Mouse (Mus musculus) stomach, embryonic 16.5 days (tissue): Measurements from ENCODE around the gene Cpa1. TPM values are rescaled to one million over a fixed set of nuclear protein-coding genes. Genes with fewer than 3 reads are reported as not detected.
A peak's percentile ranks its signal among the peaks of the same experiment; 100 is the strongest.

ENCODE experiments used
- ATAC-seq: fragments of 200-750 bp; cut with Nextera tagmentation; 2 replicates; pipeline ENCODE4 v1.8.0; 2017; ENCODE audit warnings: moderate number of reproducible peaks, moderate TSS enrichment; ENCODE audit not compliant: insufficient read depth, low FRiP score
- H3K27ac ChIP-seq: fragments of 300-500 bp; sonication (generic); 2 replicates; pipeline ENCODE4 v1.5.1; 2014; ENCODE audit warnings: low read length
- H3K27me3 ChIP-seq: fragments of 300-500 bp; sonication (generic); 2 replicates; pipeline ENCODE4 v1.6.1; 2014; ENCODE audit warnings: low read length, control low read depth, mixed read lengths; ENCODE audit not compliant: control insufficient read depth, insufficient read depth
- H3K36me3 ChIP-seq: fragments of 300-500 bp; sonication (generic); 2 replicates; pipeline ENCODE4 v1.6.1; 2014; ENCODE audit warnings: low read length; ENCODE audit not compliant: control insufficient read depth, insufficient read depth
- H3K4me1 ChIP-seq: fragments of 300-500 bp; sonication (generic); 2 replicates; pipeline ENCODE4 v1.6.1; 2014; ENCODE audit warnings: low read length, control low read depth, mixed read lengths; ENCODE audit not compliant: control insufficient read depth, insufficient read depth
- H3K4me2 ChIP-seq: fragments of 300-500 bp; sonication (generic); 2 replicates; pipeline ENCODE4 v1.6.1; 2014; ENCODE audit warnings: low read depth, low read length, mixed read lengths
- H3K4me3 ChIP-seq: fragments of 300-500 bp; sonication (generic); replicated peaks from 2 replicates; pipeline ENCODE4 v1.5.1; 2014; ENCODE audit warnings: mild to moderate bottlenecking, low read length
- H3K9ac ChIP-seq: fragments of 300-500 bp; sonication (generic); 2 replicates; pipeline ENCODE4 v1.6.1; 2014; ENCODE audit warnings: low read length
- H3K9me3 ChIP-seq: fragments of 300-500 bp; sonication (generic); replicated peaks from 2 replicates; pipeline ENCODE4 v1.6.1; 2016; ENCODE audit warnings: low read length, control low read depth; ENCODE audit not compliant: control insufficient read depth
- WGBS: fragments of 180-500 bp; shearing (Covaris S2); extraction: QIAGEN DNeasy Blood & Tissue Kit; methylation state at CpG from one replicate; pipeline ENCODE4 v1.1.7; 2014; 5-methylcytosine and 5-hydroxymethylcytosine counted together
- polyA plus RNA-seq: library from polyadenylated mRNA; unstranded; fragments of >200 nt; fragmentation: Nextera tagmentation; extraction: Ambion mirVana; gene quantifications from 2 replicates; pipeline ENCODE4 v1.2.1, GENCODE M21; 2015

Cpa1 gene
- polyA plus RNA-seq, 1 experiment from 2014 or later = 706 TPM

GRCm38 (mm10) chr6:30674714-30675280 is 35.8 kb downstream of the Cpa1 start:
- Histone ChIP-seq H3K4me1 (peaks cover 24% of the 10 kb centered on the region), H3K36me3 (no peaks in the 10 kb centered on the region), H3K27me3 (no peaks in the 10 kb centered on the region), H3K4me2 (peak overlapping the region; percentile 38; the same call in 1 of the 2 replicates), H3K9me3 (no peaks in the 10 kb centered on the region), H3K9ac (no peak overlapping the region; the same call in 1 of the 2 replicates), H3K27ac (peak overlapping the region; percentile 92), H3K4me3 (no peak overlapping the region)
- ATAC-seq = peak; percentile 52; the same call in 1 of the 2 replicates
- 34% methylated on average over 9 of the region's 9 CpGs for WGBS

- Histone ChIP-seq H3K36me3 (no peaks in the 10 kb centered on the region), H3K9me3 (no peaks in the 10 kb centered on the region), H3K4me3 (no peak overlapping the region), H3K27me3 (no peaks in the 10 kb centered on the region), H3K4me1 (peaks cover 25% of the 10 kb centered on the region), H3K27ac (peak overlapping the region; percentile 92), H3K9ac (peak overlapping the region; percentile 61), H3K4me2 (peak overlapping the region; percentile 38; the same call in 1 of the 2 replicates)
- 28% methylated on average over 11 of the region's 11 CpGs for WGBS
- peak; percentile 69 for ATAC-seq
Measured at GRCm38 (mm10) chr6:30675281-30675771, 36.3 kb downstream of the Cpa1 start.

- 73% methylated on average over 6 of the region's 6 CpGs for WGBS
- Histone ChIP-seq H3K4me2 (no peak overlapping the region), H3K27me3 (no peaks in the 10 kb centered on the region), H3K9ac (no peak overlapping the region), H3K27ac (no peak overlapping the region), H3K4me1 (peaks cover 27% of the 10 kb centered on the region), H3K4me3 (no peak overlapping the region), H3K9me3 (no peaks in the 10 kb centered on the region), H3K36me3 (no peaks in the 10 kb centered on the region)
- ATAC-seq = no peak
Measured at GRCm38 (mm10) chr6:30676506-30676905, 37.5 kb downstream of the Cpa1 start.

- no peak overlapping the region for H3K4me3 ChIP-seq
- no peak overlapping the region for H3K9ac ChIP-seq
- H3K27ac ChIP-seq = no peak overlapping the region
- no peaks in the 10 kb centered on the region for H3K9me3 ChIP-seq
- WGBS = 81% methylated on average over 9 of the region's 9 CpGs
- H3K4me2 ChIP-seq = no peak overlapping the region
- peaks cover 33% of the 10 kb centered on the region for H3K4me1 ChIP-seq
- H3K27me3 ChIP-seq = no peaks in the 10 kb centered on the region
- H3K36me3 ChIP-seq = no peaks in the 10 kb centered on the region
- ATAC-seq = no peak
Measured at GRCm38 (mm10) chr6:30677591-30677990, 38.6 kb downstream of the Cpa1 start.

GRCm38 (mm10) chr6:30678482-30678881 is 39.5 kb downstream of the Cpa1 start:
- WGBS = 88% methylated on average over 6 of the region's 6 CpGs
- Histone ChIP-seq H3K27me3 (no peaks in the 10 kb centered on the region), H3K9ac (no peak overlapping the region), H3K4me3 (no peak overlapping the region), H3K27ac (no peak overlapping the region), H3K4me1 (peaks cover 38% of the 10 kb centered on the region), H3K4me2 (no peak overlapping the region), H3K36me3 (no peaks in the 10 kb centered on the region), H3K9me3 (no peaks in the 10 kb centered on the region)
- no peak for ATAC-seq

- Histone ChIP-seq H3K4me2 (no peak overlapping the region), H3K9me3 (no peaks in the 10 kb centered on the region), H3K9ac (peak overlapping the region; percentile 17; the same call in 1 of the 2 replicates), H3K4me1 (peaks cover 28% of the 10 kb centered on the region), H3K36me3 (no peaks in the 10 kb centered on the region), H3K27ac (peak overlapping the region; percentile 25; the same call in 1 of the 2 replicates), H3K27me3 (no peaks in the 10 kb centered on the region), H3K4me3 (no peak overlapping the region)
- 24% methylated on average over 5 of the region's 5 CpGs for WGBS
- ATAC-seq = peak; percentile 49
Measured at GRCm38 (mm10) chr6:30679567-30679966, 40.5 kb downstream of the Cpa1 start.

GRCm38 (mm10) chr6:30680442-30680841 is 41.4 kb downstream of the Cpa1 start:
- ATAC-seq = no peak
- H3K27ac ChIP-seq = 0 out of 2 replicates have a peak overlapping the region, but pooled peaks have one; percentile 20
- H3K36me3 ChIP-seq = no peaks in the 10 kb centered on the region
- H3K4me2 ChIP-seq = no peak overlapping the region
- no peak overlapping the region for H3K9ac ChIP-seq
- no peak overlapping the region for H3K4me3 ChIP-seq
- no peaks in the 10 kb centered on the region for H3K27me3 ChIP-seq
- WGBS = 59% methylated on average over 7 of the region's 7 CpGs
- H3K4me1 ChIP-seq = peaks cover 21% of the 10 kb centered on the region
- no peaks in the 10 kb centered on the region for H3K9me3 ChIP-seq

GRCm38 (mm10) chr6:30681935-30682900 is 43.2 kb downstream of the Cpa1 start:
- peak overlapping the region; percentile 42 for H3K9ac ChIP-seq
- H3K27ac ChIP-seq = peak overlapping the region; percentile 87
- WGBS = 24% methylated on average over 13 of the region's 13 CpGs
- no peaks in the 10 kb centered on the region for H3K27me3 ChIP-seq
- peaks cover 14% of the 10 kb centered on the region for H3K4me1 ChIP-seq
- no peaks in the 10 kb centered on the region for H3K36me3 ChIP-seq
- peak overlapping the region; percentile 26; the same call in 1 of the 2 replicates for H3K4me2 ChIP-seq
- H3K9me3 ChIP-seq = no peaks in the 10 kb centered on the region
- ATAC-seq = peak; percentile 90; the same call in 1 of the 2 replicates
- peak overlapping the region; percentile 9; the same call in 1 of the 2 replicates for H3K4me3 ChIP-seq

GRCm38 (mm10) chr6:30684570-30684969 is 45.6 kb downstream of the Cpa1 start:
- Histone ChIP-seq H3K27ac (no peak overlapping the region), H3K36me3 (no peaks in the 10 kb centered on the region)

More at GRCm38 (mm10) chr6:30684570-30684969, 45.6 kb downstream of the Cpa1 start:
- H3K4me3 ChIP-seq = no peak overlapping the region
- H3K4me1 ChIP-seq = peaks cover 14% of the 10 kb centered on the region
- WGBS = 86% methylated on average over 1 of the region's 1 CpGs
- no peak for ATAC-seq
- no peak overlapping the region for H3K4me2 ChIP-seq
- no peaks in the 10 kb centered on the region for H3K27me3 ChIP-seq
- no peak overlapping the region for H3K9ac ChIP-seq
- no peaks in the 10 kb centered on the region for H3K9me3 ChIP-seq
